Comparison of ENCODE assay signal across 13 mouse cellular contexts in the genomic region with DNA sequence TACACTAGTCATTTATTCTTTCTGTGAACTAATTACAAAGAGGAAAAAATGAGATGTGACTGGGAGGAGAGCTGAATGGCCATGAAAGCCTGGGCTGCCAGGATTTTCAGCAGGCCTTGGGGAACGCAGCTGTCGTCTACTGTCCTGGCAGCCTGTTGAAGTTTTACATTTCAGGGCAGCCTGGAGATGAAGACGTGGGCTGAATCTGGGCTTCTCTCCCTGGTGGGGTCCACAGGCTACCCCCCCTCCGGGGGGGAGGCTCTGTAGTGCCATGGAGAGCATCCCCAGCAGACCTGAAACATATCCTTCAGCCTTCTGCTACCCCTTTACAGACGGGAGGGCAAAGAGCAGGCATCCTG.
DNase-seq lines count a peak whose midpoint lies in the region; ATAC-seq and TF ChIP-seq lines count a peak whose summit lies in the region.
"Had no signal": no experiment of that assay in that cellular context is flagged by ENCODE, and none has a peak within 500 bp of the region (broad histone marks: within the 10 kb centered on the region; RNA-seq: fewer than 3 reads in every experiment).

No protein-coding gene starts in this region.

- peak; percentile 45 to 48 for DNase-seq in cerebellum, postnatal 10 days
- no peak for DNase-seq in cerebellum, adult 2 months
- peak; percentile 17 for DNase-seq in limb, embryonic 14.5 days (ENCODE audit: low spot score)
- DNase-seq in limb, embryonic 10.5 days (ENCODE audit: low spot score) = no peak
- no peak for DNase-seq in forebrain, embryonic 14.5 days (ENCODE audit: low spot score)
- DNase-seq in kidney, postnatal 25 days = no peak
- no peak for DNase-seq in thymus, postnatal 4 days
- DNase-seq: adrenal gland, postnatal 25 days; kidney, postnatal 36 days had no signal

- no peaks in the 10 kb centered on the region for H3K27me3 ChIP-seq in cerebellum, adult 2 months (ENCODE audit: control insufficient read depth, insufficient read depth, low read length)
- no peaks in the 10 kb centered on the region for H3K27me3 ChIP-seq in limb, embryonic 14.5 days (ENCODE audit: control insufficient read depth, insufficient read depth, low read length)
- H3K27me3 ChIP-seq in limb, embryonic 10.5 days (ENCODE audit: low read depth, poor library complexity, severe bottlenecking) = no peaks in the 10 kb centered on the region
- no peaks in the 10 kb centered on the region for H3K27me3 ChIP-seq in forebrain, embryonic 14.5 days (replicated peaks; ENCODE audit: control insufficient read depth, insufficient read depth, low read length)
- H3K27me3 ChIP-seq in midbrain, embryonic 15.5 days (replicated peaks) = no peaks in the 10 kb centered on the region

- H3K36me3 ChIP-seq in limb, embryonic 14.5 days (ENCODE audit: control insufficient read depth, insufficient read depth, low read length) = peaks cover 84% of the 10 kb centered on the region
- H3K36me3 ChIP-seq in limb, embryonic 10.5 days = peaks cover 98% of the 10 kb centered on the region
- H3K36me3 ChIP-seq in forebrain, embryonic 14.5 days (ENCODE audit: control insufficient read depth, insufficient read depth, low read length) = peaks cover 87% of the 10 kb centered on the region
- peaks cover 50% of the 10 kb centered on the region for H3K36me3 ChIP-seq in midbrain, embryonic 15.5 days (replicated peaks)

- no peaks in the 10 kb centered on the region for H3K4me1 ChIP-seq in cerebellum, adult 2 months (ENCODE audit: control insufficient read depth, insufficient read depth, low read length)
- H3K4me1 ChIP-seq in limb, embryonic 14.5 days (ENCODE audit: control insufficient read depth, insufficient read depth, low read length) = no peaks in the 10 kb centered on the region
- H3K4me1 ChIP-seq in limb, embryonic 10.5 days = no peaks in the 10 kb centered on the region
- H3K4me1 ChIP-seq in forebrain, embryonic 14.5 days (ENCODE audit: control insufficient read depth, insufficient read depth, low read length) = peaks cover 7% of the 10 kb centered on the region; the same call in 1 of the 2 replicates
- H3K4me1 ChIP-seq in midbrain, embryonic 15.5 days = no peaks in the 10 kb centered on the region; the same call in 1 of the 2 replicates

- WGBS in cerebellum, adult 2 months = 32% methylated on average over 5 of the region's 5 CpGs
- 85% methylated on average over 5 of the region's 5 CpGs for WGBS in limb, embryonic 14.5 days
- 93% methylated on average over 5 of the region's 5 CpGs for WGBS in limb, embryonic 10.5 days
- 69% methylated on average over 5 of the region's 5 CpGs for WGBS in forebrain, embryonic 14.5 days
- WGBS in midbrain, embryonic 15.5 days = 62% methylated on average over 5 of the region's 5 CpGs

- no peak for TF ChIP-seq CTCF in cerebellum, adult 2 months (IDR thresholded peaks at IDR 0.05; ENCODE audit: borderline replicate concordance, insufficient read depth, low read depth, low read length)

- no peaks in the 10 kb centered on the region for H3K9me3 ChIP-seq in limb, embryonic 14.5 days (ENCODE audit: control insufficient read depth, low read length)
- no peaks in the 10 kb centered on the region for H3K9me3 ChIP-seq in limb, embryonic 10.5 days (replicated peaks)
- no peaks in the 10 kb centered on the region for H3K9me3 ChIP-seq in forebrain, embryonic 14.5 days (replicated peaks; ENCODE audit: control insufficient read depth, low read length)
- H3K9me3 ChIP-seq in midbrain, embryonic 15.5 days = no peaks in the 10 kb centered on the region

- no peak overlapping the region for H3K4me3 ChIP-seq in cerebellum, adult 2 months (replicated peaks; ENCODE audit: insufficient read depth, low read depth, low read length)
- no peak overlapping the region for H3K4me3 ChIP-seq in limb, embryonic 14.5 days (replicated peaks; ENCODE audit: low read length)
- no peak overlapping the region for H3K4me3 ChIP-seq in limb, embryonic 10.5 days
- H3K4me3 ChIP-seq in forebrain, embryonic 14.5 days (ENCODE audit: low read depth, low read length) = no peak overlapping the region
- H3K4me3 ChIP-seq in midbrain, embryonic 15.5 days = no peak overlapping the region
- H3K4me3 ChIP-seq: erythroblast, embryonic 14.5 days had no signal

- peak; percentile 35 for ATAC-seq in limb, embryonic 14.5 days (ENCODE audit: low FRiP score, low read depth)
- peak; percentile 66 for ATAC-seq in forebrain, embryonic 14.5 days
- ATAC-seq in midbrain, embryonic 15.5 days (replicated peaks) = no peak
- ATAC-seq: intestine, embryonic 16.5 days had no signal

- no peak overlapping the region for H3K27ac ChIP-seq in cerebellum, adult 2 months (ENCODE audit: insufficient read depth, low read length)
- H3K27ac ChIP-seq in limb, embryonic 14.5 days (replicated peaks; ENCODE audit: low read depth, low read length) = 0 out of 2 replicates have a peak overlapping the region, but pooled peaks have one; percentile 33
- H3K27ac ChIP-seq in limb, embryonic 10.5 days = no peak overlapping the region
- peak overlapping the region; percentile 79 for H3K27ac ChIP-seq in forebrain, embryonic 14.5 days (ENCODE audit: low read depth, low read length)
- peak overlapping the region; percentile 50; the same call in 1 of the 2 replicates for H3K27ac ChIP-seq in midbrain, embryonic 15.5 days

- H3K4me2 ChIP-seq in limb, embryonic 14.5 days (replicated peaks; ENCODE audit: low read depth, low read length, severe bottlenecking) = no peak overlapping the region
- H3K4me2 ChIP-seq in forebrain, embryonic 14.5 days (ENCODE audit: low read length) = no peak overlapping the region
- no peak overlapping the region for H3K4me2 ChIP-seq in midbrain, embryonic 15.5 days
- H3K4me2 ChIP-seq: liver, embryonic 11.5 days had no signal

- H3K9ac ChIP-seq in limb, embryonic 14.5 days (ENCODE audit: low read depth, low read length, severe bottlenecking) = no peak overlapping the region
- no peak overlapping the region for H3K9ac ChIP-seq in forebrain, embryonic 14.5 days (ENCODE audit: low read length)
- no peak overlapping the region for H3K9ac ChIP-seq in midbrain, embryonic 15.5 days

- no peak for TF ChIP-seq POLR2A in cerebellum, adult 2 months (IDR thresholded peaks at IDR 0.05; ENCODE audit: borderline replicate concordance, insufficient read depth, low read length)
- no peak for TF ChIP-seq POLR2A in limb, embryonic 14.5 days (IDR thresholded peaks at IDR 0.05; ENCODE audit: borderline replicate concordance, extremely low read depth, insufficient read depth, insufficient read length)

Comparison
In these comparisons a context has a peak if more than half of its experiments do, and no peak if none do; other contexts are left out.
1. DNase-seq: peak in cerebellum, postnatal 10 days (2 of 2) and limb, embryonic 14.5 days (single experiment); none in cerebellum, adult 2 months (0 of 2), limb, embryonic 10.5 days (single experiment), forebrain, embryonic 14.5 days (single experiment), kidney, postnatal 25 days (0 of 2) and thymus, postnatal 4 days (single experiment).
2. H3K27ac ChIP-seq: peak in limb, embryonic 14.5 days (single experiment), forebrain, embryonic 14.5 days (single experiment) and midbrain, embryonic 15.5 days (single experiment); none in cerebellum, adult 2 months (single experiment) and limb, embryonic 10.5 days (single experiment).